Mouse (Mus musculus): Measurements from ENCODE around the gene Stx1b.
A peak's percentile ranks its signal among the peaks of the same experiment; 100 is the strongest.

Gene Stx1b

DNA sequence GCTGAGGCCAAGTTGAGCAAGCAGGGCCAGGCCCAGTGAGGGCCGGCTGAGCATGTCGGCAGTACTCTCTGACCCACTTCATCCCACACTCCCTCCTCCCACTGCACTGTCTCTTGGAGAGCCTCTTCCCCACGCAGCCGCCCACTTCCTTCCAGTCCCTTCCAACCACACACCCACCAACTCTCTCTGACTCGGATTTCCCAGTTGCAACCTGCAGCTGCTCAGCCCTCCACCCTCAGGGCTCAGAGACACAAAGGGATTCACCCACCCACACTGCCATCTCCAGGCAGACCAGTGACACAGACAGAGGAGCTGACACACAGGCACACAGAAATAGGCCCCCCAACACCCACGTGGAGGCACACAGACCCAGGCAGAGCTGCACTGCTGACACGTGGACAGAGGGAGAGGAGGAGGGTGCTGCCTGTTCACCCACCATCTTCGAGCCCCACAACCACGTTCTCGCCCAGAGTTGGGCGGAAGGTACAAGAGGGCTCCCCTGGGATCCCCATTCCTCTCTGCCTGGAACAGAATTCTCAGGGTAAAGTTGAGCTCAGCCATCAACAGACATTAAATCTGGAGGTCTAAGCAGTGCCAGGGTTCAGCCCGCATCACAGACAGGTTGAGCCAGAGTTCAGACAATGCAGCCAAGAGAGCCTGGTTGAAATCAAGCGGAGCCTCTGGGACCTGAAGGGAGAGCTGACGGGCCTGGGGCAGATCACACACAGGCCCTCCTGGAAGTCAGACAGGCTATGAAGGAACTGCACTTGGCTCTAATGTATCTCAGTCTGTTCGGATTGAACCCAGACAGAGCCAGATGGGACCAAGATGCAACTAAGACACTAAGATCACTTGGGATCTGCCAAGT lies 8.2 kb downstream of the Stx1b start:
- DNase-seq, result peak; percentile 76

DNA sequence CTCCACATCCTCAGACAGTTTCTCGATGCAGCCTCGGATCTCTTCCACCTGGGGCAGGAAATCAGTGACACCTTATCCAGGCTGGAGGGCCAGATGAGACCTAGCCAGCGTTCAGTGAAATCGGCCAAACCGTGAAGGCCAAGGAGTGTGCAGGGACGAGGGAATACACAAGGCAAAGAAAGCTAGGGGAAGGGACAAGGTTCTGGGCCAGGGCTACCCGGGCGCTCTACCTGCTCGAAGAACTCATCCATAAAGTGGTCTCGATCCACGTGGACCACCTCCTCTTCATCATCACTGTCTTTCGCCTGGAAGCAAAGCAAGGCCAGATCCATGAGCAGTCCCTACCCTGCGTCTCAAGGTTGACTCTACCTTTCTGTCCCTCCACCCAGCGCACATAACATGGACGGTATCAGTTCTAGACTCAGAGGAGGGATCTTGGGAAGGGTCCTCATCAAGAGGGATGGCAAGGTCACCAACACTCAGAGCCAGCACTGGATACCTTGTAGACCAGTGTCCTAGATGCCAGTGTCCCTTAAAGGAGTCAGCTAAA lies 9.2 kb downstream of the Stx1b start:
- DNase-seq, result no peak

DNA sequence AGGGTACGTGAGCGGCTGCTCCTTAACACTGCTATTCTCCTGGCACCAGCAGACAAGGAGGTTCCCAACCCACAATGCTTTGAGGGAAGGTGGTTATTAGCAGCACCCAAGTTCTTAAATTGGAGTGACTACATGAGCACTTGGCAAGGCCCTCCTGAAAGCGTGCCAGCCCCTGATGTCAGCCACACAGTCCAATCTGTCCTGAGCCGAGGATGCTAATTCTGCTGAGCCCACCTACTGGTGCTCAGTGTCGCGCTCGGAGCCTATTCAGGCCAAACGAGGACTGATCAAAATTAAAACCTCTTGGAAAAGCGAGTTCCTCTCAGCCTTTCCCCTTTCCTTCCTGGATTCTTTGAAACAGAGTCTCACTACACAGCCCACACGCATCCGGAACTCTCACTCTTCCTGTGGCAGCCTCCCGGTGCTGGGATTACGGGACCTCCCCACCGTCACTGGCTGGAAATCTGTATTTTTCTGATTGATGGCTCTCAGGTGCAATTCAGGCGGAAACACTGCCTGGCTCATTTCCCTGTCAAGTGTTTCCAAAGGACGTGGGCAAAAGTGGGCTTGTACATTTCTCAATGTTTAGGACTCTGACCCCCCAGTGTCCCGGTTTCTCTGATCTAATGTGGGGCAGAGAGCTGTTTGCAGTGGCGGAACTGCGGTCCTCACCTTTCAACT lies 10.0 kb downstream of the Stx1b start:
- DNase-seq, result peak; percentile 65

DNA sequence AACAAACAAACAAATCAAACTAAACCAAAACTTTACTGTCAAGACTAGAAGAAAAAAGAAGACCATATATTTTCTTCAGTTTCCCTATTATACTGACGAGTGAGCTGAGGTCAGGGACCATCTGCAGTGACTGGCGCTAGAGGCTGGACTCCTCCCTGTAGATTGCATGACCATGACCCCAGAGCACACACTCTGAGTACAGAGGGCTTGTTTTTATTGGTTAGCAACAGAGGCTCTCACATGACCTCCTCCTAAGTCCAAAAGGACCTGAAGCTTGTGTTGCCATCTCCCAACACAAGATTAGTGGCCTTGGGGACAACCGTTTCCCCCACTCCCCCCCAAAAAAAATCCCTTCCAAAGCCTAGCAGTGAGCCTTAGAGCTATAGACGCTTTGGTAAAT lies 10.5 kb downstream of the Stx1b start:
- peak; percentile 28 for DNase-seq

DNA sequence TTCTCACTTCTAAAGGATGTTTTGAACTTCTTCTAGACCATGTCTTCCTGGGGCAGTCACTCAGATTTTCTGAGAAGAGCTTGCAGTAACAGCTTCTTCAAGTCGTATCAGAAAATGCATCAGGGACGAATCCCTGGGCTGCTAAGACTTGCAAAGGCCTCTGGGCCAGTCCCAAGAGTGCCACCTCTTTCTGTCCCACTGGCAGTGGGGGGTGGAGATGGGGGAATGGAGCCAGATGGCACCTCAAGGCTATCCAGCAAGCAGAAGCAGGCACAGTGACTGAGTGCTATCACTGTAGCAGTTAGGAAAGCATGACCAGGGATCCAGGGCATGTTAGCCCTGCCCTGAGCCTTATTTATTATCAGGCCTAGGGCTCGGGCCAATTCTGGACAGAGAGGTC lies 12.1 kb downstream of the Stx1b start:
- DNase-seq, result no peak

DNA sequence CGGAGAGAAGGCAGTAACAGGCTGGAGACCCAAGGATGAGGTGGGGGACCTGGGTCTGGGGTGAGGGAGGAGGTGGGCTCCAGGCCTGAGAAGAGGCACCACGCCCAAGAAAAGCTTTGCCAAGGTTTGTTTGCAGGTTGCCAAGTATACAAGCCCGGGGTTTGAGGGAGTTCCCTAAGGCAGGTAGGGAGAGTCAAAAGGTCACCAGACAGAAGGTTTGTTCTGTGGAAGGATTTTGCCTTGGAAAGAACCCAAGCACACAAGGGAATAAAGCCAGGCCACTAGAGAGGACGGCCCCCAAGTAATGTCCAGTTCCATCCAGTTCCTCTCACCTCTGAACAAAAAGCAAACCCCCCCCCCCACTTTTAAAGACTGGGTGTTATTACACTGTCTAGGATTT lies 13.1 kb downstream of the Stx1b start:
- DNase-seq, result no peak

DNA sequence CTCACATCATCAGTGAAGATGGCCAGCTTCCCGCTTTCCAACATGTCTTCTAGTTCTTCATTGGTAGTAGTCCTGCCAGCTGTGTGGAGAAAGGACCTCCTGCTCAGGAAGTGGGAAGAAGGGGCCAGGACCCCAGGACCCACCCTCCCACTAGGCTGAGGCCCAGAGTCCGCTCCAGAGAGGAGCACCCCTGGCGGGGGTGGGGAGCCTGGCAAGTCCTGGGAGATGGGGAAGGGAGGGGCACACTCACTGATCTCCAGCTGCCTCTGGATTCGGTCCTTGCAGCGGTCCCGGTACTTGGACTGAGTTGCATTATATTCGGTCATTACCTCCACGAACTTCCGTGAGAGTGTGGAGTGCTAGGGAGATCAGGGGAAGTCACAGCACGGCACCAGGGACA lies 13.7 kb downstream of the Stx1b start:
- no peak for DNase-seq

DNA sequence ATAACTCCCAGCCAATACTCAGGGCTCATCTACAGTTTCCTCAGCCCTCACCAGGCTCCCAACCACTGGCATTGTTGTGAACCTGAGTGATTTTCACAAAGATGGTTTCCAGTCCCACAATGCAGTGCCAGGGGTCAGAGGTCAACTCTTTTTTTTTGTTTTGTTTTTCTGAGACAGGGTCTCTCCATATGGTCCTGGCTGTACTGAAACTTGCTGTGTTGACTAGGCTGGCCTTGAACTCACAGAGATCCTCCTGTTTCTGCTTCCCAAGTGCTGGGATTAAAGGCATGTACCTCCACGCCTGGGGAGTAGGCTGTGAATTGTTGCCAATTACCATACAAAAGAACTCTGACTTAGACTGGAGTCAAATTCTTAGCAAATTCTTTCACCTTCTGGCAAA lies 14.5 kb downstream of the Stx1b start:
- no peak for DNase-seq

DNA sequence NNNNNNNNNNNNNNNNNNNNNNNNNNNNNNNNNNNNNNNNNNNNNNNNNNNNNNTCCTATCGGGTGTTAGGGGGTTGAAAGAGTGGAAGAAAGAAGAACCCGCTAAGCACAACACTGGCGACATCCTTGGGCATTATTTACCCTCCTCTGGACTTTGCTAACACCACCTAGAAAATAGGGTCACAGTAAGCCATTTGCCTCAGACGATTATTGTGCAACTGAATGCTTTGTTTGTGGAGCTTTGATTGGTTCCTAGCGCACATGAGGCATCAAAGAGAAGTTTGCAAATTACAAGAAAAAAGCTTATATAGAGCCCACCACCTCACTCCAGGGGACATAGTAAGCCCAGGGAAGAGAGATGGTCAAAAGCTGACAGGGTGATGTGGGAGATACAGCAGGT lies 15.5 kb downstream of the Stx1b start:
- no peak for DNase-seq

DNA sequence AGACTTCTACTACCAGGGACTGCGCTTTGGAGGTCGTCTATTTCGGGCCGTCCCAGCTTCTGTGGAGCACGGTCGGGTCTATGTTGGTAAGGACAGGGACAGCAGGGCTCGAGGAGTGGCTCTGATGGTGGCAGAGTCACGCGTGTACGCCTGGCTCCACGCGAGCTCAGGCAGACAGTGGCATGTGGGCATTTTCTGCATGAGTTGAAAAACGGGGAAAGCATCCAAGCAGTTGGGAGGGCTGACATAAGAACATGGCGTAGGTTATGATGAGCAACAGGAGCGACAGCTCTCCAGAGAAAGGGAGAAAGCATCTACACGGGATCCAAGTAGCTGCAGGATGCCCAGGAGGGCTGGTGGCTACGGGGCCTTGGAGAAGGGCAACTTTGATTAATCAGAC lies 22.0 kb downstream of the Stx1b start:
- no peak for DNase-seq

DNA sequence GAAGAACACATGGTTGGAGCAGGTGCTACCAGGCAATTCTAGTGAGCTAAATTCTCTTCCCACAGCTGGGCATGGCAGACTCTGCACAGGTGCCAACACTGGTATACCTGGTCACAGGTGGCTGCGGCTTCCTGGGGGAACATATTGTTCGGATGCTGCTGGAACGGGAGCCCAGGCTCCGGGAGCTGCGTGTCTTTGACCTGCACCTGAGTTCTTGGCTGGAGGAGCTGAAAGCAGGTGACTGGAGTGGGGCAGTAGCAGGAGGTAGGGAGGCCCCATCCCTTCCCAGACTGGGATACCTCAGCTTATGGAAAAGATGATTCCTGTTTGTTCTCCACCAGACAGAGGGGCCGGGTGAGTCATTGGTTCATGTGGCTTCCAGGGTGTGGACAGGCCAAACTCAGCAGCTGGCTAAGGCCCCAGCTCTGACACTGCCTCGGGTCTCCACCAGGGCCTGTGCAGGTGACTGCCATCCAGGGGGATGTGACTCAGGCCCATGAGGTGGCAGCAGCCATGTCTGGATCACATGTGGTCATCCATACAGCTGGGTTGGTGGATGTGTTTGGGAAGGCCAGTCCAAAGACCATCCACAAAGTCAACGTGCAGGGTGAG lies 23.2 kb downstream of the Stx1b start:
- peak; percentile 19 for DNase-seq

DNA sequence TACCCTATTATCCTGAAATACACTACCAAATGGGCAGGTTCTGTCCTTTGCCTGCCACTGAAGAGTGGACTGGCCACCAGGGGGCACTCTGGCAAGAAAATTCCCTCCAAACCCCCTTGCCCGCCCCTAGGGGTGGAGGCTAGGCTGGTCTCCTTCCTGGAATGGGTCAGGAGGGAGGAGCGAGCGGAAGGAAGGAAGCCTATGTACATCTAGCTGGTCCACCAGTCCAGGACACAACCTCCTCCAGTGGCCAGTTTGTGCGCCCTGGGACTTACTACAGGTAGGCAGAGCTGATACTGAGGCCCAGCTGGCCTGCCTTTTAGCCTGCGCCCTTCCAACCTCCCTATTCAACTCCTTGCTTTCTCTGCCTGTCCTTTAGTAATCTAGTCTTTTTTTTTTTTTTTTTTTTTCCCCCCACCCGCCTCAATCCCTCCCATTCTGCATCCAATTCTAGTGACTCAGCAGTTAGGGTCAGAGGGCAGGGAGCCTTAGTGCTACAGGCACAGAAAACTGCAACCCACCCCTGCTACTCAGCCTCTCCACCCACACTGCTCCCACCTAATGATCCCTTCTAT lies 23.8 kb downstream of the Stx1b start, which contains the start of gene Hsd3b7:
Gene Hsd3b7 (plus strand): TSS at position 170 of the 575 bp plus-strand sequence.
- DNase-seq, result peak; percentile 97

DNA sequence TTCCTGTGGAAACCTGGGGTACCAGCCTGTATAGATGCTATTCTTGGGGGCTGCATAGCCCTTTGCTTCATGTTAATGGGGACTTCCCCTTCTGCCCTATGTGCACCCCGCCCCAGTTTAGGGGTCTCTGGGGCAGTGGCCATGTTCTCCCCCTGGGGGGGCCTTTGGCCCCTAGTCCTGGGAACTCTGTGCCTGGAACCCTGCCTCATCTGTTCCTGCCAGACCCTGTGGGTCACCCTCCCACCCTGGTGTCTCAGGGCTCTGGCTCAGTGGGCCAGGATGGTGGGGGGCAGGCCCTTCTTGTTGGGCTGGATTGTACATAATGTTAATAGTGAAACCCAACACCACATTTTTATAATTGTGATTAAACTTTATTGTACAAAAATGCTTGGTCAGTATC lies 24.6 kb downstream of the Stx1b start:
- DNase-seq, result no peak

DNA sequence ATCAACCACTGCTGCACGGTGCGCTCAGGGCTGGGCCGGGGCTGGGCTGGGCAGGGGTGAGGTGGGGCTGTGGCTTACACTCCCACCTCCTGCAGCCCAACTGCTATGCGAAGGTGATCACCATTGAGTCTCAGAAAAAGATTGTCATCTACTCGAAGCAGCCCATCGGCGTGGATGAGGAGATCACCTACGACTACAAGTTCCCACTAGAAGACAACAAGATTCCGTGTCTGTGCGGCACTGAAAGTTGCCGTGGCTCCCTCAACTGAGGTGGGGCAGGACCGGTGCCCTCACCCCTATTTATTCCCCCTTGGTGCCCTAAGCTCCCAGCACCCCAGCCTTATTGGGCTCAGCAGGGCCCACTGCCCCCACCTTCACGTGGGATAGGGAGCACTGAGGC lies 25.1 kb downstream of the Stx1b start:
- DNase-seq, result no peak

DNA sequence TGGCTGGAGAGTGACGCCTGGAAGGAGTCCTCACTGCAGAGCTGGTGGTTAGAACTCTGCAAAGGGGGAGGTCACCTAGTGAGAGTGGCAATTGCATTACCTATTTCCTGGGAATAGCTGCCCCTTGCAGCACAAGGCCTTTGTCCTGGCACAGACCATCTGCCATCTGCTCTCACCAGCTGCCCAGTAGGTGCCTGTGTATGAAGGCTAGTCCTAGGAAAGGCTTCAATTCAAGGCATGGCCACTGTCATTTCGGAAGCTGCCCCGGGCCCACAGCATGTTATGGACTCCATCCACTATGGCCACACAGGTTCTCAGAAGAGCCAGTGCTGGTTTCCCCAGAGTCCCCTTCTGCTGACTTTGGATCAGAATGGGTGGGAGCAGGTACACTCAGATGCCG lies 25.8 kb downstream of the Stx1b start:
- no peak for DNase-seq

DNA sequence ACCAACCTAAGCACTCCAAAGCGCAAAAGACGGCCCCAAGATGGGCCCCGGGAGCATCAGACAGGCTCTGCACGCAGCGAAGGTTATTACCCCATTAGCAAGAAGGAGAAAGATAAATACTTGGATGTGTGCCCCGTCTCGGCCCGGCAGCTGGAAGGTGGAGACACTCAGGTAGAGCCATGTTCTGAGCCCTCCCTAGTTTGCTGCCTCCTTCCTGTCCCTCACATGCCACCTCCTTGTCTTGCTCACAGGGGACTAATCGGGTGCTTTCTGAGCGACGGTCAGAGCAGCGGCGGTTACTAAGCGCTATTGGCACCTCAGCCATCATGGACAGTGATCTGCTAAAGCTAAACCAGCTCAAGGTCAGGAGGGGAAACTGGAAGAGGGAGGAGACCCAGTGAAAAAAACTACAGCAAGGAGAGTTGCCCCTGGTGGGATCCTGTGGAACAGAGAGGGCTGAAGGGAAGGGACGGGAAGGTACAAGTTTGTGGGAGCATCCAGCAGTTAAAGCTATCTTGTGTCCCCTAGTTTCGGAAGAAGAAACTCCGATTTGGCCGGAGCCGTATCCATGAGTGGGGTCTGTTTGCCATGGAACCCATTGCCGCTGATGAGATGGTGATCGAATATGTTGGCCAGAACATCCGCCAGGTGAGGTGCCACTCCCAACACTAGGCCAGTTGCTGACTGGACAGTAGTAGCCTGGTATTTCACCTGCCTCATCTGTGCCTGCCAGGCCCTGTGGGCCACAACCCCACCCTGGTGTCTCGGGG lies 27.1 kb downstream of the Stx1b start:
- DNase-seq, result no peak

DNA sequence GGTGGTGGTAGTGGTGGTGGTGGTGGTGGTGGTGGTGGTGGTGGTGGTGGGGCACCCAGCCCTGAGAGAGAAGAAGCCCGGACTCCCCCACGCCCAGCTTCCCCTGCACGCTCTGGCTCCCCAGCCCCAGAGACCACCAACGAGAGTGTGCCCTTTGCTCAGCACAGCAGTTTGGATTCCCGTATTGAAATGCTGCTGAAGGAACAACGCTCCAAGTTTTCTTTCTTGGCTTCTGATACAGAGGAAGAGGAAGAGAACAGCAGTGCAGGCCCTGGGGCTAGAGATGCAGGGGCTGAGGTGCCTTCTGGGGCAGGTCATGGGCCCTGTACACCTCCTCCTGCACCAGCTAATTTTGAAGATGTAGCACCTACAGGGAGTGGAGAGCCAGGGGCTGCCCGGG lies 39.0 kb downstream of the Stx1b start, which contains the start of gene Gm49388:
Gene Gm49388 (plus strand): TSS at position 301 of the 400 bp plus-strand sequence.
- DNase-seq, result no peak

DNA sequence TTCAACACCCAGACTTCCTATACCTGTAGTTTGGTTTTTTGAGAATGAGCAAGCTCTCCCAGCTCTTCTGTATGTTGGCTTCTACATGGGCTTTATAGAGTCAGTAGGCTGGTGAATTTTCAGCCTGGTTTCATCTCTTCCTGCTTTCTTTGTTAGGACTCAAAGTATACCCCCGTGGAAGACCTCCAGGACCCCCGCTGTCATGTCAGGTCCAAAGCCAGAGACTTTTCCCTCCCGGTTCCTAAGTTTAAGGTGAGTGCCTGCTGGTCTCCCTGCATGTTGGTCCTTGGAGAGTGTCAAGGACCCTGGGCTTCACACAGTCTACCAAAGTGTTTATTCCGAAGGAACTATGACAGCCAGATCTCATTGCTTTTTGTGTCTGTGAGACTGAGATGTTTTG lies 46.0 kb downstream of the Stx1b start:
- no peak for DNase-seq

DNA sequence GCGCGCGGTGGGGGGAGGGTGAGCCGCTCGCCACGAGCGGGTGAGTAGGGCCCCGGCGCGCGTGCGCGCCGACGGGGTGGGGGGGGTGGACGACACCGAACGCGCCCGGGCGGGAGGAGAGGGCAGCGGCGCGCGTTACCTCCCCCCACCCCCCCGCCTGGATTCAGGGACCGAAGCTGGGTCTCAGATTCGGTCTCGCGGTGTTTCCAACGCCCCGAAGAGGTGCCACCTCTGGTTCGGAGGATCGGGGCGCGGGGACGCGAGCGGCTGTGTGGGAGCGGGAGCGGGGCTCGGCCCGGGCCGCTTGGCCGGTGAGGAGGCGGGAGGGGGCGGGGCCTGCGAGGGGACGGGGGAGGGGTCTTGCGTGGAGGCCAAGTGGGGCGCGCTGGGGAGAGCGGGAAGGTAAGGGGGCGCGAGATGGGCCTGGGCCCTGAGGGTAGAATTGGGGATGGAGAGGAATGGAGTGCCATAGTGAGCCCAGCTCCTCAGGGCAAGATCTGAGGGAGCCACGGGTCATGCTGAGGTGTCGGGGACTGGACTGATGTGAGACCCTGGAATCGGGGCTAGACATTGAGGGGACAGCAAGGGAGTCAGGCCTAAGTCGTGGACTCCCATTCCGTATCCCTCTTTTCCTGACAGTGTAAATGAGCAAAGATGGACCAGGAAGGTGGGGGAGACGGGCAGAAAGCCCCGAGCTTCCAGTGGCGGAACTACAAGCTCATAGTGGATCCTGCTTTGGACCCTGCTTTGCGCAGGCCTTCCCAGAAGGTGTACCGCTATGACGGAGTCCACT lies 46.7 kb downstream of the Stx1b start:
- peak; percentile 30 for DNase-seq

DNA sequence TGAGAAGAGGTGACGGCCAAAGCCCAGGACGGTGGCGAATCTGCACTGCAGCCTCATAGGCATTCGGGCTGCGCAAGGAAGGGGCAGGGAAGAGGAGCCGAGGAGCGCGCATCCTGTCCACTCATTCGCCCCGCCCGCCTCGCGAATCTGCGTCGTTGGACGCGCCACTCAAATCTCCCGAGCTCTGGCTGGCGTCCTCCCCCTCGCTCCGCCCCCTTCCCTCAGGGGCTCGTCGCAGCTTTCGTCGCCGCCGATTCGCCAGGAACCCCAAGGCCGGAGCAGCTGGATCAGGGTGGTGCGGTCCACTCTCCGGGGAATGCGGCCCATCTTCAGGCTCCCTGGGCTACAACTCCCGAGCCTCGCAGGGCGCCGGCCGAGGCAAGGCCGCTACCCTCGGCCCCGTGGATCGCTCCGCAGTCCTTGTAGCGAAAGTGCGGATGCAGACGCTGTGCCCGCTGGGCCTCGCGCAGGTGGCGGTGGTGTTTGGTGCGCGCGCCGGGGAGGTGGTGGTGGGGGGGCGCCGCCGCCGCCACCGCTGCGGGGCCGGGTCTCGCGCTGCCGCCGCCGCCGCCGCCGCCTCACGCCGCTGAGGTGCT lies 47.4 kb downstream of the Stx1b start:
- peak; percentile 98 for DNase-seq

DNA sequence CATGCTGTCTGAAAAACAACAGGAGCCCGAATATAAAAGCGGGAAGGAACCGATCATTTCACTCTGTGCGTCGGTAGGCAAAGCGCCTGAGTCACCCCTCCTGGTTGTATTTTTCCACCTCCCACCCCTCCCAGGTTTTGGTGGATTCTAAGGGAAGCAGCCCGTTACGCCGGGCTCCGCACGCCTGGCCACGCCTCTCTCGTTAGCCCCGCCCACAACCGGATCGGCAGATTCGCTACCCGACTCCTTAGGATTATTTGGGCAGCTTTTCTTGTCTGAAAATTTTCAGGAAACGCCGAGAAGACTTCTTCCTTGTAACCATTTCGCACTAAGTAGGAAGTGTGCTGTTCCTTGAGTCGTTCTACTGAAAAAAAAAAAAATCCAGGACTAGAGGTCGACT lies 47.9 kb downstream of the Stx1b start, which contains the start of gene Setd1a:
Gene Setd1a (plus strand): TSS at position 245 of the 400 bp plus-strand sequence.
- DNase-seq, result peak; percentile 91

All from lung, postnatal 36 days (tissue).